Mouse (Mus musculus) MEL (cell line): ENCODE measurements at regions not wholly inside any gene's neighbourhood (a gene's known extent, or its start where the extent isn't known, plus 50 kb on each side); places are given as distances from the start of the nearest gene placed in this dataset.

Source experiments
- CTCF ChIP-seq, 3 experiments: IDR thresholded peaks in 2 of 3; conservative IDR thresholded peaks in 1 of 3; 2 replicates each; pipeline ENCODE4 v1.5.1; 2011 to 2012; ENCODE audit warnings: low read length in 3 of 3, low read depth in 2 of 3, mild to moderate bottlenecking in 2 of 3, improper control_type of control experiment in 1 of 3, inconsistent platforms in 1 of 3, mixed read lengths in 1 of 3, moderate library complexity in 1 of 3; ENCODE audit not compliant: control insufficient read depth in 1 of 3, insufficient read depth in 1 of 3, poor library complexity in 1 of 3, severe bottlenecking in 1 of 3
- ELF1 ChIP-seq: IDR thresholded peaks from 2 replicates; pipeline ENCODE4 v1.6.1; 2014; ENCODE audit warnings: low read depth, mild to moderate bottlenecking, inconsistent platforms, low read length, improper control_type of control experiment, moderate library complexity
- ETS1 ChIP-seq: IDR thresholded peaks from 2 replicates; pipeline ENCODE4 v1.6.1; 2012; ENCODE audit warnings: low read depth, mild to moderate bottlenecking, inconsistent platforms, low read length, improper control_type of control experiment, moderate library complexity
- HCFC1 ChIP-seq: IDR thresholded peaks from 2 replicates; pipeline ENCODE4 v1.6.1; 2012; ENCODE audit warnings: low read depth, mild to moderate bottlenecking, inconsistent platforms, low read length, improper control_type of control experiment, moderate library complexity
- JUND ChIP-seq: IDR thresholded peaks from 2 replicates; pipeline ENCODE4 v1.6.1; 2011; ENCODE audit warnings: low read depth, mild to moderate bottlenecking, improper control_type of control experiment, low read length
- KAT2A ChIP-seq: conservative IDR thresholded peaks from 2 replicates; pipeline ENCODE4 v1.6.1; 2012; ENCODE audit warnings: low read depth, low read length, improper control_type of control experiment, inconsistent platforms
- POLR2AphosphoS2 ChIP-seq: IDR thresholded peaks from 2 replicates; pipeline ENCODE4 v1.6.1; 2011; ENCODE audit warnings: low read length, improper control_type of control experiment
- TAL1 ChIP-seq: IDR thresholded peaks from 2 replicates; pipeline ENCODE4 v1.6.1; 2012; ENCODE audit warnings: mild to moderate bottlenecking, inconsistent platforms, low read length, moderate library complexity, mixed read lengths
- USF2 ChIP-seq, 2 experiments: IDR thresholded peaks; 2 replicates each; pipeline ENCODE4 v1.6.1; 2011 to 2012; ENCODE audit warnings: improper control_type of control experiment in 2 of 2, low read length in 2 of 2, borderline replicate concordance in 1 of 2, inconsistent platforms in 1 of 2, low read depth in 1 of 2, mild to moderate bottlenecking in 1 of 2; ENCODE audit not compliant: insufficient read depth in 1 of 2
- ZC3H11A ChIP-seq: IDR thresholded peaks from 2 replicates; pipeline ENCODE4 v1.6.1; 2012; ENCODE audit warnings: low read depth, mild to moderate bottlenecking, inconsistent platforms, low read length, improper control_type of control experiment
- ZKSCAN1 ChIP-seq: IDR thresholded peaks from 2 replicates; pipeline ENCODE4 v1.6.1; 2012; ENCODE audit warnings: low read depth, mild to moderate bottlenecking, inconsistent platforms, low read length, improper control_type of control experiment, moderate library complexity
- ZNF384 ChIP-seq: IDR thresholded peaks from 2 replicates; pipeline ENCODE4 v1.6.1; 2012; ENCODE audit warnings: low read depth, mild to moderate bottlenecking, inconsistent platforms, low read length, improper control_type of control experiment

GRCm38 (mm10) chr11:113165069-113165795 lies 383.2 kb downstream of the Sox9 start:
- TF ChIP-seq USF2 (IDR thresholded peaks at IDR 0.05; ENCODE audit: borderline replicate concordance in 1 of 2, insufficient read depth in 1 of 2, low read depth in 1 of 2, low read length in 2 of 2) (no peak), POLR2AphosphoS2 (no peak), KAT2A (no peak), CTCF (IDR thresholded peaks at IDR 0.05 in 2 of 3, conservative IDR thresholded peaks at IDR 0.05 in 1 of 3; ENCODE audit: control insufficient read depth in 1 of 3, insufficient read depth in 1 of 3, low read depth in 2 of 3, low read length in 3 of 3, poor library complexity in 1 of 3, severe bottlenecking in 1 of 3) (peak; percentile 73 to 96 (median 92)), JUND (no peak), ELF1 (no peak), ETS1 (no peak), ZKSCAN1 (no peak), TAL1 (no peak), HCFC1 (no peak), ZNF384 (no peak), ZC3H11A (peak; percentile 87)
